Mouse (Mus musculus) hindlimb bud, embryonic 11.5 days (tissue): Measurements from ENCODE around the gene Sdk1.

Experiments
- DNase-seq: peaks from one replicate; pipeline ENCODE4 v3.0.0-alpha.2; 2012; ENCODE audit warnings: low read depth, low spot score; ENCODE audit errors: extremely low spot score

The Sdk1 gene

DNA sequence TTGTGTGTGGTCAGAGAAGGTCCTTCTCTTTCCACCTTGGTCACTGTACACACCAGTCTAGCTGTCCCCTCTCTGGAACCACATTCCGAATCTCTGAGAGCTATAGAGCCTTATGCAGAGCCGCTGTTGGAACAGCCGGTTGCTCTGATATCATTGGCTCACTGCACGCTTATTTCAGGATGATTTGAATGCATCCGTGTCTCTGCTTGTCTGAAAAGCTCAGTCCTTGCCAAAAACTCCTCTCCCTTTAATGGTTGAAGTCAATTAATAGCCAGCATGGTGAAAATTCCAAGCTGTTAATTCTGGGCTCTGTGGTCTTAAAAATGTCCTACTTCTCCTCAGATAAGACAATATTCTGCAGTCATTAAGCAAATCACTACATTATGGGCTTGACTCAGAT lies 974.7 kb downstream of the Sdk1 start:
- DNase-seq, result no peak

DNA sequence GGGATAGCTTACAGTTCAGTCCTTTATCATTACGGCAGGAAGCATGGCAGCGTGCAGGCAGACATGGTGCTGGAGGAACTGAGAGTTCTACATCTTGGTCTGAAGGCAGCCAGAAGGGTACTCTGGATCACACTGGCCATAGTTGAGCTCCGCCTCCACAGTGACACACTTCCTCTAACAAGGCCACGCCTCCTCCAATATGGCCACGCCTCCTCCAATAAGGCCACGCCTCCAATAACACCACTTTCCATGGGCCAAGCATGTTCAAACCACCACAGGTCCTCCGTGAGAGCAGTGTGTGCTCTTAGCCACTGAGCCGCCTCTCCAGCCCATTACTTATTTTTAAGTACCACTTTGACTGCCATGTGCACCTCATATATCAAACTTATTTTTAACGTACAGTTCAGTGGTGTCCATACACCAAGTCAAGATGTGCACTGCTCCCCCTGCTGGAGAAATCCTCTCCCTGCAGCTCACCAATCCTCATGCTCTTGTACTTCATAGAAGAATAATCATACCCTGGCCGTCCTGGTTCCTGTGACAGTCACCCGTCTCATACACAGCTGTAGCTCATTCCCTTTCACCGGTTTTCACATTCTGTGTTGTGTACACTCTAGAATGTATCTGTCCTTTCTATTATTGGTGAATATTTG lies 979.7 kb downstream of the Sdk1 start:
- DNase-seq, result no peak

GRCm38 (mm10) chr5:142228957-142229810 lies 987.9 kb downstream of the Sdk1 start:
- DNase-seq, result no peak

DNA sequence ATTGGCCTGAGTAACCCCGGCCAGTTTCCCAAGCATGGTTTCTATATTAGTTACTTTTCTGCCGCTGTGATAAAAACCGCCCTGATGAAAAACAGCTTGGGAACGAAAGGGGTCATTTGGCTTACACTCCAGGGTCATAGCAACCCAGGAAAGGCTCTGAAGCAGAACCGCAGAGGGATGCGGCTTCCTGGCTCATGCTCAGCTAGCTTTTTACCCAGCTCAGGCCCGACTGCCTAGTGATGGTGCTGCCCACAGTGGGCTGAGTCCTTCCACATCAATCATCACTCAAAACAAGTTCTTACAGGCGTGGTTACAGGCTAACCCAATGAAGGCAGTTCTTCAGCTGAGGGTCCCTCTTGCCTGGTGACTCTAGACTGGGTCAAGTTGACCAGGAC lies 988.5 kb downstream of the Sdk1 start:
- DNase-seq, result no peak

DNA sequence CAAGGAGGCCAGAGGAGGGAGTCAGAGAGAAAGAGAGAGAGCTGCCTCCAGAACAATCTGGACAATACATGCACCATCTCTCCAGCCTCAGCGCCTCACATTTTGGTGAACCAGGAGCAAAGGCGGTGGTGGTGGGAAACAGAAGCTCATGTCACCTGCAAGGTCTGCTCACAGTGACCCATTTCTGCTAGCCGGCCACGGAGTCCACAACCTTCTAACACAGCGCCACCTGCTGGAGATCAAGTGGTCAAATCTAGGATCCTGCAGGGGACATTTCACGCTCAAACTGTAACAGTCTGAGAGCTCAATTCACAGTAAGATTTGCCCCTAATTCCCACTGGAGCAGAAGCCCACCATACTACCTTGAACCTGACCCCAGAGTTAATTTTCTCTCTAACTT lies 999.0 kb downstream of the Sdk1 start:
- DNase-seq, result no peak

- no peak for DNase-seq
Observed at GRCm38 (mm10) chr5:142242597-142242996, 1001.3 kb downstream of the Sdk1 start.

DNA sequence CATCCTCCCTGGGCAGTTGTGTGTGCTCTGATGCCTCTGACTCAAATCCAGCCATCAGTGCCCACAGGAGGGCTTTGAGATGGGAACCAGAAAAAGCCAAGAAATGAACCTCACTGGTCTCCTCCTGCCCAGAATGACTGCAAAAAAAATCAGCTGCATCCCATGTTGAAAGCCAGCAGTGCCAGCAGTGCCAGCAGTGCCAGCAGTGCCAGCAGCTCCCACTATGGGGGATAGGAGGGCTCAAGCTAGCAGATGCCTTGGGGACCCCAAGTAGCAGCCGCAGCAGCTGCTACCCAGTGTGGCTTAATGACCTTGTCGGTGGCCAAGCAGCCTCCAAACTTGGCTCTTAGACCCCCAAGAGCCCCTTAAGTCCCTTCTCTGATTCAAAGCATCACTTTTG lies 1001.8 kb downstream of the Sdk1 start:
- no peak for DNase-seq

GRCm38 (mm10) chr5:142256231-142256630 lies 1014.9 kb downstream of the Sdk1 start:
- DNase-seq, result no peak

DNA sequence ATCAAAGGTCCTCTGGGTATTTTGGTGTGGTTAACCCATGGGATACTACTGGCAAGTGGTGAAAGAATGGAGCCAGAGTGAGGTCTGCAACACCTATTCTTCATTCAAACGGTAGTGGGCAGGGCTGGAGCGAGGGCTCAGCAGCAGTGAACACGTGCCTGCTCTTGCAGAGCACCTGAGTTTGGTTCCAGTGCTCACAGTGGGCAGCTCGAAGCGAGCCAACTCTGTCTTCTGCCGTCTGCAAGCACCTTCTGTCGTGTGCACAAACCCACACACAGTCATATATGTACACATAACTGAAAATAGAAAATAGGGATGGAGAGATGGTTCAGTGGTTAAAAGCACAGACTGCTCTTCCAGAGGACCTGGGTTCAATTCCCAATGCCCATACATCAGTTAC lies 1017.4 kb downstream of the Sdk1 start:
- no peak for DNase-seq

GRCm38 (mm10) chr5:142262060-142262459 lies 1020.8 kb downstream of the Sdk1 start:
- DNase-seq, result no peak
